Mouse (Mus musculus) skeletal muscle tissue, postnatal 0 days (tissue): Measurements from ENCODE around the gene Gm17374. TPM values are rescaled to one million over a fixed set of nuclear protein-coding genes. Genes with fewer than 3 reads are reported as not detected.

ENCODE experiments used
- polyA plus RNA-seq: library from polyadenylated mRNA; unstranded; fragments of >200 nt; fragmentation: Nextera tagmentation; extraction: Ambion mirVana; gene quantifications from 2 replicates; pipeline ENCODE4 v1.2.1, GENCODE M21; 2015

Gene Gm17374
- not detected in 2 replicates for polyA plus RNA-seq

GRCm38 (mm10) chr2:140151743-140152142 is at the start of gene Gm17374:
Gm17374 (plus strand) TSS chr2:140152043.

GRCm38 (mm10) chr2:140170127-140170802 is 18.4 kb downstream of the Gm17374 start, which contains the start of the genes Esf1 and Ndufaf5:
Esf1 (minus strand) TSS chr2:140170564.
Ndufaf5 (plus strand) TSS chr2:140170649.

Other genes with a start within 250 kb of the Gm17374 start
- gene Tasp1, start 85.2 kb upstream of the Gm17374 start, polyA plus RNA-seq: 9.6 and 12.5 TPM in 2 replicates
- gene Esf1, start 18.5 kb downstream of the Gm17374 start, polyA plus RNA-seq: 15.9 TPM in 2 replicates
- 33.6 and 34.9 TPM in 2 replicates for gene Ndufaf5, start 18.6 kb downstream of the Gm17374 start, polyA plus RNA-seq
- 0.11 and 0.14 TPM in 2 replicates for gene Sel1l2, start 237.7 kb downstream of the Gm17374 start, polyA plus RNA-seq
- 29.3 and 32.0 TPM in 2 replicates for gene Macrod2, start 243.3 kb downstream of the Gm17374 start, polyA plus RNA-seq